Mouse (Mus musculus) heart, postnatal 36 days (tissue): ENCODE results near the gene Rpa1. TPM values are rescaled to one million over a fixed set of nuclear protein-coding genes. Genes with fewer than 3 reads are reported as not detected.

Experiments
- microRNA-seq, 2 experiments: library from miRNA; unstranded; fragments of <30 nt; microRNA quantifications; one replicate each; pipeline ENCODE4 v1.2.0; 2021; ENCODE audit warnings: borderline number of aligned reads in 2 of 2
- total RNA-seq, 2 experiments: library from RNA; stranded (reverse); gene quantifications; 2 replicates each; pipeline ENCODE4 v1.2.3; 2021

The Rpa1 gene
- total RNA-seq, 2 experiments from 2014 or later: 55.1 to 63.8 TPM

Small RNA genes lying within 50 kb of the gene (microRNA-seq; reads per million reads assigned to microRNA genes)
- gene Gm47300: 0 reads per million in 2 experiments

Other genes with a start within 250 kb of the Rpa1 start
- gene Hic1, start 178.8 kb downstream of the Rpa1 start, total RNA-seq: 10 to 100 TPM; 14.8 to 22.8 TPM
- 1 to 10 TPM; 5.3 to 7.2 TPM for gene Ovca2, start 169.5 kb downstream of the Rpa1 start, total RNA-seq
- 1 to 10 TPM; 9.0 to 9.7 TPM for gene Dph1, start 157.1 kb downstream of the Rpa1 start, total RNA-seq
- gene Rtn4rl1, start 154.5 kb downstream of the Rpa1 start, total RNA-seq: 10 to 100 TPM in 1 of 2 experiments, 1 to 10 TPM in 1; 6.0 to 10.0 TPM
- gene Smyd4, start 109 bp upstream of the Rpa1 start, total RNA-seq: 1 to 10 TPM; 4.4 to 7.5 TPM
- 10 to 100 TPM; 25.4 to 26.1 TPM for gene Serpinf1, start 74.4 kb upstream of the Rpa1 start, total RNA-seq
- not detected for gene Serpinf2, start 91.3 kb upstream of the Rpa1 start, total RNA-seq
- gene Wdr81, start 106.4 kb upstream of the Rpa1 start, total RNA-seq: 10 to 100 TPM in 1 of 2 experiments, 1 to 10 TPM in 1; 8.7 to 10.4 TPM
- gene Tlcd2, start 113.4 kb upstream of the Rpa1 start, total RNA-seq: 1 to 10 TPM; 5.4 to 7.1 TPM
- 10 to 100 TPM; 82.9 to 92.8 TPM for gene Prpf8, start 138.5 kb upstream of the Rpa1 start, total RNA-seq
- 10 to 100 TPM; 51.4 to 52.3 TPM for gene Rilp, start 161.8 kb upstream of the Rpa1 start, total RNA-seq
- gene Scarf1, start 165.2 kb upstream of the Rpa1 start, total RNA-seq: 10 to 100 TPM in 1 of 2 experiments, 1 to 10 TPM in 1; 9.1 to 10.3 TPM
- gene Slc43a2, start 183.4 kb upstream of the Rpa1 start, total RNA-seq: 10 to 100 TPM; 17.7 to 22.2 TPM
- 100 to 1,000 TPM; 103 to 112 TPM for gene Pitpna, start 239.8 kb upstream of the Rpa1 start, total RNA-seq